Mouse (Mus musculus) C2C12 (cell line): Measurements from ENCODE around the gene Hpgd. TPM values are rescaled to one million over a fixed set of nuclear protein-coding genes. Genes with fewer than 3 reads are reported as not detected.

Experiments used
- H3K27me3 ChIP-seq: one replicate; pipeline ENCODE4 v1.6.1; 2011; ENCODE audit not compliant: control insufficient read depth, insufficient read depth, insufficient read length
- H3K36me3 ChIP-seq: one replicate; pipeline ENCODE4 v1.6.1; 2011; ENCODE audit not compliant: control insufficient read depth, insufficient read depth
- H3K4me3 ChIP-seq: one replicate; pipeline ENCODE4 v1.5.1; 2011; ENCODE audit warnings: mild to moderate bottlenecking, control low read depth; ENCODE audit not compliant: poor library complexity, insufficient read depth, severe bottlenecking
- H3K79me2 ChIP-seq: one replicate; pipeline ENCODE4 v1.6.1; 2011; ENCODE audit not compliant: control insufficient read depth, insufficient read depth
- H3K79me3 ChIP-seq: one replicate; pipeline ENCODE4 v1.6.1; 2011; ENCODE audit warnings: low read depth, control low read depth
- H3ac ChIP-seq: one replicate; pipeline ENCODE3; 2011; ENCODE audit warnings: low read depth; ENCODE audit not compliant: control insufficient read depth, insufficient read length
- CEBPB ChIP-seq: IDR thresholded peaks from one replicate; pipeline ENCODE4 v1.6.1; 2011; ENCODE audit warnings: low read depth, mild to moderate bottlenecking, control low read depth, moderate library complexity
- CTCF ChIP-seq: IDR thresholded peaks from one replicate; pipeline ENCODE4 v1.5.1; 2011; ENCODE audit not compliant: control insufficient read depth, insufficient read depth, insufficient read length
- FOSL1 ChIP-seq: IDR thresholded peaks from one replicate; pipeline ENCODE4 v1.8.0; 2011; ENCODE audit warnings: mild to moderate bottlenecking, low read length; ENCODE audit not compliant: poor library complexity, insufficient read depth, severe bottlenecking
- MAX ChIP-seq: IDR thresholded peaks from one replicate; pipeline ENCODE4 v1.6.1; 2011; ENCODE audit warnings: mild to moderate bottlenecking, control low read depth
- MYOD1 ChIP-seq: IDR thresholded peaks from one replicate; pipeline ENCODE4 v1.6.1; 2011; ENCODE audit warnings: low read depth; ENCODE audit not compliant: control insufficient read depth, insufficient read length
- MYOG ChIP-seq: IDR thresholded peaks from one replicate; pipeline ENCODE4 v1.6.1; 2011; ENCODE audit not compliant: control insufficient read depth, insufficient read length; ENCODE audit errors: extremely low read depth
- USF1 ChIP-seq: IDR thresholded peaks from one replicate; pipeline ENCODE4 v1.6.1; 2011; ENCODE audit warnings: low read depth, mild to moderate bottlenecking, control low read depth, moderate library complexity
- polyA plus RNA-seq: library from polyadenylated mRNA; unstranded; fragments of >200 nt; fragmentation: generic; extraction: Trizol; gene quantifications from one replicate; pipeline ENCODE4 v1.2.1, GENCODE M21; 2012; ENCODE audit warnings: missing spikeins

The Hpgd gene
- polyA plus RNA-seq, 1 experiment: 0.06 TPM

DNA sequence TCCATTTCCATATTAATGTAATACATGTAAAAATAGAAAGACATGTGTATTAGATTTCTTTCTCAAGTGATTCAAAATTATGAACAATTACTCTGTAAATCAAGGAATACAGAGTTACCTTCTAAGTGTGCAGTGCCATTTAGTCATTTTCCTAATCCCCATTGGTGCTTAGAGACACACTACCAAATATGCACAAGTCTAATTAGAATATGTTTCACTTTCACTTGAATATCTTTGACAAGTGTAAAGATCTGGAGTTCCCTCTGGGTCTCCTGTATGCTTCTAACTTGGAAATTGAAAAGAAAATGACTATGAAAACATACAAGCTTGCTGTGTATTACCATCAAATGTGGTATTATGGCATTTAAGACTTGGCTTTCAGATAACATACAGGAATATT, 19.1 kb upstream of the Hpgd start:
- H3K36me3 ChIP-seq: no peaks in the 10 kb centered on the region
- TF ChIP-seq USF1 (no peak), MAX (no peak), FOSL1 (no peak), CEBPB (no peak), MYOG (no peak), CTCF (no peak)

DNA sequence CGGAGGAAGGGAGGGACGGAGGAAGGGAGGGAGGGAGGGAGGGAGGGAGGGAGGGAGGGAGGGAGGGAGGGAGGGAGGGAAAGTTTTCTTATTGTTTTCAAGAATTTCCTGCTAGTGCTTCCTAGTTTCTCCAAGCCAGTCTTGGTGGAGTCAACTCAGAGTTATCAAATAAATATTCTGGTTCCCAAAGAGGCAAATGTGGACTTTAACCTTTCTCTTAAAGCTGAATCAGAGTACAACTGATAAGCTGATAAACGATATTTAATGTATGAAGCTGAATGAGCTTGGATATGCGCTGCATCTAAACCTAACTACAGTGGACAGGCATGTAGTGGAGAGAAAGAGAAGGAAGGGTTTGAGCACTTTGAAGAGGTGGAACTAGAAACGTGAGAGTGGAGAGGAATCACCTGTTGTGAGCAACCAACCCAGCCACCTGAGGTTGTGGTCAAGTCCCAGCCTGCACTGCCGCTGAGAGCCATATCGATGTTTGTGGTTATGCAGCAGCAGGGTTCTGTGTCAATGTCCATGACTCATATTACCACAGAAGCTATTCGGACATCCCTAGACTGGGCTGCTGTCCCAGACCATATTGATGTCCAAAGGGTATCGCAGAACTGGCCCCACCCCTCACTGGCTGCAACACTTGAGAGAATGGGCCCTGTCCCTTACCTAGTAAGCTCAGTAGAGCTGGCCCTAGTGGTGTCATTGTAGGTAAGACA, 16.4 kb upstream of the Hpgd start:
- H3K79me3 ChIP-seq: no peaks in the 10 kb centered on the region
- H3K79me2 ChIP-seq: no peaks in the 10 kb centered on the region
- H3K36me3 ChIP-seq: no peaks in the 10 kb centered on the region
- TF ChIP-seq CEBPB (peak; percentile 50), USF1 (no peak), MYOD1 (peak; percentile 85), FOSL1 (peak; percentile 85), MAX (no peak), MYOG (no peak)
- no peak overlapping the region for H3ac ChIP-seq
- no peaks in the 10 kb centered on the region for H3K27me3 ChIP-seq
- no peak overlapping the region for H3K4me3 ChIP-seq

More for the DNA sequence above, 19.1 kb upstream of the Hpgd start:
- Histone ChIP-seq H3ac (no peak overlapping the region), H3K4me3 (no peak overlapping the region), H3K79me3 (no peaks in the 10 kb centered on the region), H3K27me3 (no peaks in the 10 kb centered on the region), H3K79me2 (no peaks in the 10 kb centered on the region)

DNA sequence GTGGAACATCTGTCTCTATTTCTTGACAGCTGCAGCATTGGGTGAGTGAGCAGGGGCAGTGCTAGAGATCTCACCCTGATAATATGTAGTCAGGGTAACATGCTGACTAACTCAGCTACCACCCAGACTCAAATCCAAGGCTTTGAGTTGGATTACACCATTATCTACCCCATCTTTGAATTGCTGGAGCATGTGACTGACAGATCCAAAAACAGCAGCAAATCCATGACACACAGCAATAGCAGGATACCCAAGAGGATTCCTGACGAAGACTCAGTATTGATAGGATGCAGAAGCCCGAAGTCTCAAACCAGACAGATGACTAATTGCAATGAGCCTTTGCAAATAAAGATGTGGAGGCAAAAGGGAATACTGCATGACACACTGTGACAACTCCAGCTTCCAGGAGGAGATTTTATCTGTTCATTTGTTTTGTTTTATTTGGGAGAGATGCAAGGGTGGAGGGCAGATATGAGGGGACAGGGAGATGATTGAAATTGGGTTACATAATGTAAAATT, 15.8 kb upstream of the Hpgd start:
- Histone ChIP-seq H3K79me3 (no peaks in the 10 kb centered on the region), H3K36me3 (no peaks in the 10 kb centered on the region), H3K4me3 (no peak overlapping the region), H3K27me3 (no peaks in the 10 kb centered on the region), H3ac (no peak overlapping the region), H3K79me2 (no peaks in the 10 kb centered on the region)
- TF ChIP-seq FOSL1 (peak; percentile 54), USF1 (peak; percentile 84), MAX (no peak), MYOD1 (peak; percentile 86)

DNA sequence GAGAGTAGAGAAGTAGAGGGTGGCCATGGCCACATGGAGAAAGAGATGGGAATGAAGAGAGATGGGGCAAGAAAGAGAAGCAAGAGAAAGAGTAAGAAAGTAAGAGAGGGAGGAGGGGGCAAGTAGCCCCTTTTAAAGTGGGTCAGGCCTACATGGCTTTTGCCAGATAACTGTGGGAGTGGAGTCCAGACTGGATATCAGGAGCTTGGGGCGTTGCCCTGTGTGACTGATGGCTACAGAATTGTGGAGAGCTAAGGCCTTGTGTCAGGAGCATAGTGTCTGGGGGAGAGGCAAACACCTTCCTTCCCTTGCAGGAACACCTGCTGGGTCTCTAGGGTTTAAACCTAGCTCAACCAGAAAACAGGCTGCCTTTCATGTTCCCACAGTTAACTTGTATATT, 10.4 kb upstream of the Hpgd start:
- Histone ChIP-seq H3K79me2 (no peaks in the 10 kb centered on the region), H3K4me3 (no peak overlapping the region), H3K36me3 (no peaks in the 10 kb centered on the region), H3ac (no peak overlapping the region), H3K79me3 (no peaks in the 10 kb centered on the region), H3K27me3 (no peaks in the 10 kb centered on the region)
- TF ChIP-seq MAX: no peak
- TF ChIP-seq CEBPB: no peak
- TF ChIP-seq MYOG: no peak
- no peak for TF ChIP-seq FOSL1
- no peak for TF ChIP-seq CTCF
- no peak for TF ChIP-seq MYOD1
- no peak for TF ChIP-seq USF1

DNA sequence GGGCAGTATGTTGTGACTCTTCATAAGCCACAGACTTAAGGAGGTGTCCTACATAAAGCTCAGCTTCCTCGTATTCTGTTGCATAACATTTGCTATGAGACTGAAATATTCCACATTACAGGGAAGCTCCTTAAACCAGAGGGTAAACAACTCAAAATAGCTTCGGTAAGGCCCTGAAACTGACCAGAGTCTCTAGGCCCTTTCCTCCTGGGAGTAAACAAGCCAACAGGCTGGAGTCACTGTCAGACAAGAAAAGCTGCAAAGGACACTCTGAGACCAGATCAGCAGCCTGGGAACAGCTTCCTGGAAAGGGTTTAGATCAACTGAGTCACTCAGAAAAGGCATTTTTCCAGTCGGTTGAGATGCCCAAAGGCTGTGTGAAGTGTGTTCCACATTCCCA, 9.4 kb upstream of the Hpgd start:
- Histone ChIP-seq H3K27me3 (no peaks in the 10 kb centered on the region), H3K79me2 (no peaks in the 10 kb centered on the region), H3ac (no peak overlapping the region), H3K36me3 (no peaks in the 10 kb centered on the region), H3K4me3 (no peak overlapping the region), H3K79me3 (no peaks in the 10 kb centered on the region)
- no peak for TF ChIP-seq USF1
- no peak for TF ChIP-seq MYOG
- TF ChIP-seq FOSL1: no peak
- no peak for TF ChIP-seq CTCF
- no peak for TF ChIP-seq CEBPB
- no peak for TF ChIP-seq MYOD1
- TF ChIP-seq MAX: no peak

DNA sequence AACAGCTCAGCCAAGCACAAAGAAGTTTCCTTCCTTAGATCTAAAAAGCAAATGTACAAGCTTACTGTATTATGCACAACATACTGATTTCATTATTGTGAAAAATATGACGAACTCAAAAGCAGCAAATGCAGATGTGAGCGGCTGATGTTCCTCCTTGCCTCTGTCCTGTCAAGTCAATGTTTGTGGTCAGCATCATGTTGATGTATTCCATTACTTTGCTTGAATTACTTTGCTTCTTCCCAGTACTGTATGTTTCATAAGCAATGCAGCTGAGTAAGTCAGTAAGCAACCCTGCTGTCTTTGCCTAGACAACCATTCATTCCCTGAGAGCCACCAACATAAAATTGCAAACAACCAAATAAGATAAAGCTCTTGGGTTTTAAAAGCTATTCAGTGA, 7.7 kb upstream of the Hpgd start:
- Histone ChIP-seq H3K27me3 (no peaks in the 10 kb centered on the region), H3K4me3 (no peak overlapping the region), H3K79me2 (no peaks in the 10 kb centered on the region), H3K79me3 (no peaks in the 10 kb centered on the region), H3K36me3 (no peaks in the 10 kb centered on the region), H3ac (no peak overlapping the region)
- TF ChIP-seq USF1 (no peak), MAX (no peak), FOSL1 (no peak), MYOD1 (no peak), CEBPB (no peak), MYOG (no peak), CTCF (no peak)
